Mouse (Mus musculus): ENCODE results near the gene Dydc1. TPM values are rescaled to one million over a fixed set of nuclear protein-coding genes. Genes with fewer than 3 reads are reported as not detected.

Dydc1 gene
- polyA plus RNA-seq, 1 experiment from 2014 or later = 0.63 TPM

DNA sequence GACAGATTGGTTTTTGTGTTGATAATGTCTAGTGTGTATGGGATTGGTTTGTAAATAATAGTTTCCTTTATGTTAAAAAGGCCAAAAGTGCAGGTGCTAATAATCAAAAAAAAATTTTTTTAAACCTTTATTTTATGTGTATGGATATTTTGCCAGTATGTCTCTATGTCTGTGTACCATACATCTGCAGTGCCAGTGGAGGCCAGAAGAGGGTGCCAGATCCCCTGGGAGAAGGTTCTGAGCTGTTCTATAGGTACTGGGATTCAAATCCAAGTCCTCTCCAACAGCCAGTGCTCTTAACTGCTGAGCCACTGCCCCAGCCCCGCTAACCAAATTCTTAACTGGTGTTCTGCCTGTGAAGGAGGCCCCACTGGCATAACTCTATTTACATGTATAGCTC is 14.8 kb downstream of the Dydc1 start:
- no peak overlapping the region for H3K4me2 ChIP-seq (replicated peaks; ENCODE audit: low read depth, low read length)
- DNase-seq (ENCODE audit: low spot score) (peak; percentile 15), ATAC-seq (ENCODE audit: low FRiP score) (no peak)
- H3K9me3 ChIP-seq (ENCODE audit: control insufficient read depth, low read length) = no peaks in the 10 kb centered on the region
- no peak overlapping the region for H3K9ac ChIP-seq (ENCODE audit: low read depth, low read length)
- no peak overlapping the region for H3K27ac ChIP-seq (ENCODE audit: low read depth, low read length)
- H3K36me3 ChIP-seq (ENCODE audit: control insufficient read depth, insufficient read depth, low read length) = no peaks in the 10 kb centered on the region
- H3K27me3 ChIP-seq (ENCODE audit: control insufficient read depth, insufficient read depth, low read length) = no peaks in the 10 kb centered on the region
- 83% methylated on average over 1 of the region's 1 CpGs for WGBS
- no peaks in the 10 kb centered on the region for H3K4me1 ChIP-seq (replicated peaks; ENCODE audit: control insufficient read depth, insufficient read depth, low read length)
- H3K4me3 ChIP-seq (ENCODE audit: low read depth, low read length) = no peak overlapping the region

DNA sequence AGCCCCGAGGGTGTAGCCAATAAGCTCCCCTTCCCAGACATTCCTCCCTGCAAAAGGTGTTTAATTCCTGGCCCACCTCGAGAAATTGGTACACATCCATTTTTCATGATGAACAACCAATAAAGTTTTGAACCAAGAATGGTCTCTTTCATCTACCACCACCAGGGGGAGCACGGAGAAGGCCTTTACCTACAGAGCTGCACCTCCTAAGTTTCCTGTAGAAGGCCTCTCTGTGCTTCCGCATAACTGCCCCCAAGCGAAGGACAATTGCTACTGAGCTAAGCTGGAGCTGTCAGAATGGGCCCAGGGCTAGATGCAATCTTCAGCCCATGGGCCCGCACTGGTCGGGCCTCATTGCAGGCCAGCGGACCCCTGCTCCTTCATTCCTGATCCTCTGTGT is 18.1 kb downstream of the Dydc1 start:
- 49% methylated on average over 8 of the region's 8 CpGs for WGBS
- Histone ChIP-seq H3K4me2 (replicated peaks; ENCODE audit: low read depth, low read length) (no peak overlapping the region), H3K27ac (ENCODE audit: low read depth, low read length) (no peak overlapping the region), H3K9me3 (ENCODE audit: control insufficient read depth, low read length) (no peaks in the 10 kb centered on the region), H3K4me3 (ENCODE audit: low read depth, low read length) (no peak overlapping the region), H3K27me3 (ENCODE audit: control insufficient read depth, insufficient read depth, low read length) (no peaks in the 10 kb centered on the region), H3K36me3 (ENCODE audit: control insufficient read depth, insufficient read depth, low read length) (no peaks in the 10 kb centered on the region), H3K9ac (ENCODE audit: low read depth, low read length) (no peak overlapping the region), H3K4me1 (replicated peaks; ENCODE audit: control insufficient read depth, insufficient read depth, low read length) (no peaks in the 10 kb centered on the region)
- peak; percentile 27 for DNase-seq (ENCODE audit: low spot score)
- ATAC-seq (ENCODE audit: low FRiP score) = no peak

DNA sequence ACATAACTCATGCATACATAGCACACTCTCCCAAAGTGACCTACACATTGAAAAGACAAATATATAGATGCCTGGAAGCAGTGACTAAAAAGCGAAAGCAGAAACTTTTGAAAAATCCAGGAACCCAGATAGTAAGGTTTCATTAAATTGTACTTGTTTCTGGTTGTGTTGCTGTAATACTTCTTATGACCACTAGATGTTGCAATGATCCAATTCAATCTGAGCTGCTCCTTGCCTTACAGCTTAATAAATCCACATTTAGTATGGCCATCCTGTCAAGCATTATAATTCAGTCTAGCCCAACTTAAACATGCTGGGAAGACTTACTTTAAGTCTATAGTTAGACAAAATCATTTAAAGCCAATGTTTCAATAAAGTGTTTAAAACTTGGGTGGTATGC is 21.4 kb downstream of the Dydc1 start:
- Histone ChIP-seq H3K9ac (ENCODE audit: low read depth, low read length) (no peak overlapping the region), H3K27me3 (ENCODE audit: control insufficient read depth, insufficient read depth, low read length) (no peaks in the 10 kb centered on the region), H3K4me1 (replicated peaks; ENCODE audit: control insufficient read depth, insufficient read depth, low read length) (no peaks in the 10 kb centered on the region), H3K9me3 (ENCODE audit: control insufficient read depth, low read length) (no peaks in the 10 kb centered on the region), H3K36me3 (ENCODE audit: control insufficient read depth, insufficient read depth, low read length) (no peaks in the 10 kb centered on the region), H3K4me3 (ENCODE audit: low read depth, low read length) (no peak overlapping the region), H3K27ac (ENCODE audit: low read depth, low read length) (no peak overlapping the region), H3K4me2 (replicated peaks; ENCODE audit: low read depth, low read length) (no peak overlapping the region)
- 64% methylated on average over 1 of the region's 1 CpGs for whole genome bisulfite sequencing
- DNase-seq (ENCODE audit: low spot score) (no peak), ATAC-seq (ENCODE audit: low FRiP score) (no peak)

DNA sequence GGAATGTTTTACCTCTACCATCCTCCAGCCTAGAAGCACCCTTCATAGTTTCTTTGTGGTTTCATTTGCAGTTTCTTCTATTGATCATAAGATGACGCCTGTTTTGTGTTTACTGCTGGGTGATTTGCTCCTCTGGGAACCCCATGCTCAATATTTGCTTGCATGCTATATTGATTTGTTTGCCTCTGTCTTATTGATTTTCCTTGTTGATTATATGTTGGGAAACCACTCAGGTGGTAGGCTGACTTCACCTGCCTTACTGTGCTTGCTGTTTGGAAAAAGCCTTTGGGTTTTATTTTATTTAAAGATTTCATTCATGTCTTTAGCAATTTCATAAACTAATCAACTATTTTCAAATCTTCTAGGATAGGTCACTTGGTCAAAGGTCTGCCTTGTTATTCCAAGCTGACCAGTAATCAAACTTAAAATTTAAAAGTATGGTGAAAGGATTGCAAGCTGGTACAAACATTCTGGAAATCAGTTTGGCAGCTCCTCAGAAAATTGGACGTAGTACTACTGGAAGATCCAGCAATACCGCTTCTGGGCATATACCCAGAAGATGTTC is 23.7 kb downstream of the Dydc1 start:
- Histone ChIP-seq H3K27ac (ENCODE audit: low read depth, low read length) (no peak overlapping the region), H3K4me3 (ENCODE audit: low read depth, low read length) (no peak overlapping the region), H3K27me3 (ENCODE audit: control insufficient read depth, insufficient read depth, low read length) (no peaks in the 10 kb centered on the region), H3K4me1 (replicated peaks; ENCODE audit: control insufficient read depth, insufficient read depth, low read length) (no peaks in the 10 kb centered on the region), H3K9ac (ENCODE audit: low read depth, low read length) (no peak overlapping the region), H3K36me3 (ENCODE audit: control insufficient read depth, insufficient read depth, low read length) (no peaks in the 10 kb centered on the region), H3K4me2 (replicated peaks; ENCODE audit: low read depth, low read length) (no peak overlapping the region), H3K9me3 (ENCODE audit: control insufficient read depth, low read length) (no peaks in the 10 kb centered on the region)
- WGBS = 89% methylated on average over 3 of the region's 3 CpGs
- DNase-seq (ENCODE audit: low spot score) (no peak), ATAC-seq (ENCODE audit: low FRiP score) (no peak)

DNA sequence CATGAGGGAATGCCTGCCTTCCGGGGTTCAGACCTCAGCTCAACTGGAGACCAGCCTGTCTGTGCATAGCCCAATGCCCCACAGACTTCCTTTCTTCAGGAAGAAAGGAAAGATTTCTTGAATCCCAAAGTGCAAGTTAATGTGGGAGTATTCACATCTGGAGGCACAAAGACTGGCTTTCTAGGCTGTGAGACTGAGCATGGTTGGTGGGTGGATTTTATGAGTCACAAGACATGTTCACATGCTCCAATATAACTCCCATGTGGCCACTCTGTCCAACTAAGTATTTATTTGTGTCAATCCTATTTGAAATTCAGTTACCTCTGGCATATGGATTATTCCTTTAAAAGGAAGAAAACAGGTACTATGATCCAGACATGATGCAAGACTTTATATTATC is 26.0 kb downstream of the Dydc1 start:
- H3K9me3 ChIP-seq (ENCODE audit: control insufficient read depth, low read length) = no peaks in the 10 kb centered on the region
- no peak for ATAC-seq (ENCODE audit: low FRiP score)
- no peak for DNase-seq (ENCODE audit: low spot score)
- H3K27me3 ChIP-seq (ENCODE audit: control insufficient read depth, insufficient read depth, low read length) = no peaks in the 10 kb centered on the region
- no peaks in the 10 kb centered on the region for H3K4me1 ChIP-seq (replicated peaks; ENCODE audit: control insufficient read depth, insufficient read depth, low read length)
- H3K4me2 ChIP-seq (replicated peaks; ENCODE audit: low read depth, low read length) = no peak overlapping the region
- H3K4me3 ChIP-seq (ENCODE audit: low read depth, low read length) = no peak overlapping the region
- 95% methylated on average over 1 of the region's 1 CpGs for WGBS
- H3K9ac ChIP-seq (ENCODE audit: low read depth, low read length) = no peak overlapping the region
- no peaks in the 10 kb centered on the region for H3K36me3 ChIP-seq (ENCODE audit: control insufficient read depth, insufficient read depth, low read length)
- H3K27ac ChIP-seq (ENCODE audit: low read depth, low read length) = no peak overlapping the region

DNA sequence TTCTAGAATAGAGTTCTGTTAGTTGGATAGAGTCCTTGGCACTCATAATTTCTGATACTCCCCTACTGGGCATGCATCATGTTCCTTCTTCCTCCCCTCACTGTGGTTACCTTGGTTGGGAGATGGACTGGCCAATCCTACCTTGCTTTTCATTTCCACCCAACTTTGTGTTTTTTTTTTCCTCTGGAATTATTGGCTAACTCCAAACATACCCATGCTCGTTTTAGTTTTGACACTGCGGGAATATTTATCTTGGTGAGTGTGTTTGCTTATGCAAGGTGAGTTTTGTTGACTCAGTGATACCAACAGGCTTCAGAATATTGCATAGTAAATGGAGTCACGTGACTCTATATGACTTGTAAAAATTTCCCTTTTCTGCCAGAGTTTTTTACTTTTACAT is 28.0 kb downstream of the Dydc1 start:
- 82% methylated on average over 3 of the region's 3 CpGs for WGBS
- H3K27me3 ChIP-seq (ENCODE audit: control insufficient read depth, insufficient read depth, low read length) = no peaks in the 10 kb centered on the region
- H3K9me3 ChIP-seq (ENCODE audit: control insufficient read depth, low read length) = no peaks in the 10 kb centered on the region
- H3K27ac ChIP-seq (ENCODE audit: low read depth, low read length) = no peak overlapping the region
- ATAC-seq (ENCODE audit: low FRiP score) (no peak), DNase-seq (ENCODE audit: low spot score) (no peak)
- no peak overlapping the region for H3K4me3 ChIP-seq (ENCODE audit: low read depth, low read length)
- no peaks in the 10 kb centered on the region for H3K4me1 ChIP-seq (replicated peaks; ENCODE audit: control insufficient read depth, insufficient read depth, low read length)
- no peaks in the 10 kb centered on the region for H3K36me3 ChIP-seq (ENCODE audit: control insufficient read depth, insufficient read depth, low read length)
- H3K9ac ChIP-seq (ENCODE audit: low read depth, low read length) = no peak overlapping the region
- H3K4me2 ChIP-seq (replicated peaks; ENCODE audit: low read depth, low read length) = no peak overlapping the region

DNA sequence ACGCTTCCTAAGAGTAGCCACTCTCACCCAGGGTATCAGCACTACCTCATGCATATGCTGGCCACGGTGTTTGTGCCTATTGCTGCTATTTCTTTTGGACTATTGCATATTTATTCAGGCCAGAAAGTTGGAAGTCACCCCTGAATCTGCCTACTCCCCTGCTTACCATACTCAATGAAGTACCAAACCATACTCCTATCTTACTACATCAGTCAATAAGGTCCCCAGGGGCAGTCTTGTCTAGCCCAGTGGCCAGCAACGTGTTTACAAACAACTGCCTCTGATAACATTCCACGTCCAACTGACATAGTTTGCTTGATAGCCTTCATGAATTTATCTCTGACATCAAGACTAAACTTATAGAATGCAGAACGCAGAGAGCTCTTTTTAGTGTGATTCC is 28.5 kb downstream of the Dydc1 start:
- Histone ChIP-seq H3K4me3 (ENCODE audit: low read depth, low read length) (no peak overlapping the region), H3K9ac (ENCODE audit: low read depth, low read length) (no peak overlapping the region), H3K9me3 (ENCODE audit: control insufficient read depth, low read length) (no peaks in the 10 kb centered on the region), H3K4me1 (replicated peaks; ENCODE audit: control insufficient read depth, insufficient read depth, low read length) (no peaks in the 10 kb centered on the region), H3K4me2 (replicated peaks; ENCODE audit: low read depth, low read length) (no peak overlapping the region), H3K36me3 (ENCODE audit: control insufficient read depth, insufficient read depth, low read length) (no peaks in the 10 kb centered on the region), H3K27me3 (ENCODE audit: control insufficient read depth, insufficient read depth, low read length) (no peaks in the 10 kb centered on the region), H3K27ac (ENCODE audit: low read depth, low read length) (no peak overlapping the region)
- ATAC-seq (ENCODE audit: low FRiP score) = no peak
- no peak for DNase-seq (ENCODE audit: low spot score)
- WGBS = 92% methylated on average over 5 of the region's 5 CpGs

DNA sequence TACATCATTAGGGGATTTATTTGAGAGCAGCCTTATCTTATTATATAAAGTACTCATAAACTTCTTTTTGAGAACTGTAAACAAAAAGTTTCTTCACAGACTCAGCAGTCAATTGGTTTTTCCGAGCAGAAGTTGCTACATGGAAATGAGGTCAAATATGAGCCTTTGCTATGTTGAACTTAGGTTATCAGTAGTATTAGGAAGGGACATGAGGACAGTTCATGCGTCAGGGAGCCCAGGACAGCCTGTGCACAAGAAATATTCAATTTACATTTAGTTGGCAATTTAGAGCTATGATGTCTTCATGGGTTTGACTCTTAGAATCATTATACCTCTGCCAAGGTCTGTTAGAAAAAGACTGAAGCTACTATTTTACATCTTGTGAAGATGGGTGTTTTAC is 29.6 kb downstream of the Dydc1 start:
- H3K4me2 ChIP-seq (replicated peaks; ENCODE audit: low read depth, low read length) = no peak overlapping the region
- H3K27ac ChIP-seq (ENCODE audit: low read depth, low read length) = no peak overlapping the region
- H3K36me3 ChIP-seq (ENCODE audit: control insufficient read depth, insufficient read depth, low read length) = no peaks in the 10 kb centered on the region
- 88% methylated on average over 2 of the region's 2 CpGs for WGBS
- no peak overlapping the region for H3K9ac ChIP-seq (ENCODE audit: low read depth, low read length)
- DNase-seq (ENCODE audit: low spot score) (no peak), ATAC-seq (ENCODE audit: low FRiP score) (no peak)
- no peaks in the 10 kb centered on the region for H3K27me3 ChIP-seq (ENCODE audit: control insufficient read depth, insufficient read depth, low read length)
- H3K4me1 ChIP-seq (replicated peaks; ENCODE audit: control insufficient read depth, insufficient read depth, low read length) = no peaks in the 10 kb centered on the region
- no peaks in the 10 kb centered on the region for H3K9me3 ChIP-seq (ENCODE audit: control insufficient read depth, low read length)
- no peak overlapping the region for H3K4me3 ChIP-seq (ENCODE audit: low read depth, low read length)

DNA sequence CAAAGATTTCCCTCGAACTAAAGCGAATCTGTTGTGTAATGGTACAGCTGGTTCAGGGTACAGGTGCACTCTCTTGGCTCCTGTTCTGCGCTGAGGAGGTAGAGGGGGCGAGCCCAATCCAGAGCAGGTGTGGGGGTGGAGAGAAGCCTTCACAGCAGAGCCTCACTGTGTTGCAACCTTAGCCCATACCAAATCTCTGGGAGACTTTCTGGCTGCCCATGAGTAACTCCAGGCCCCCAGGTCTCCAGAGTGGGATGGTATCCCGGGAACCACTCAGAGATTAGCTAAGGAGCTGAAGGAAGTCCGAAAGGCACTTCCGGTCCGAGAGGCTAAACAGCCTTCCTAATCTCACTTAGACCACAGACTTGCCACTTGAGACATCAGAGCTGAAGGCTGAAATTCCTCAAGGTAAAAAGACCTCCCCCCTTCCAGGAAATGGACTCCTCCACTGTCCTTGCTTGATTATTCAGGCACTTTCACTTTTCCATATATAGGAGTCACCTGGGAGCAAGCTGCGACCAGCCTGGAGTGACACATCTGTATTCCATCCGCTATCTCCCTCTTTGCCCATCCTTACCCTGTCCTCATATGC is 32.2 kb downstream of the Dydc1 start, which contains the start of gene Mat1a:
Gene Mat1a, plus strand, starts transcription at position 183 of the 592 bp plus-strand sequence.
- DNase-seq (ENCODE audit: low spot score) = no peak

More for the DNA sequence above, 32.2 kb downstream of the Dydc1 start, which contains the start of gene Mat1a:
- Histone ChIP-seq H3K4me1 (replicated peaks; ENCODE audit: control insufficient read depth, insufficient read depth, low read length) (no peaks in the 10 kb centered on the region), H3K4me2 (replicated peaks; ENCODE audit: low read depth, low read length) (no peak within 1 kb of the TSS), H3K36me3 (ENCODE audit: control insufficient read depth, insufficient read depth, low read length) (no peaks in the 10 kb centered on the region), H3K27ac (ENCODE audit: low read depth, low read length) (no peak within 1 kb of the TSS), H3K27me3 (ENCODE audit: control insufficient read depth, insufficient read depth, low read length) (no peaks in the 10 kb centered on the region), H3K4me3 (ENCODE audit: low read depth, low read length) (no peak within 1 kb of the TSS), H3K9me3 (ENCODE audit: control insufficient read depth, low read length) (no peaks in the 10 kb centered on the region), H3K9ac (ENCODE audit: low read depth, low read length) (no peak within 1 kb of the TSS)
- no peak for ATAC-seq (ENCODE audit: low FRiP score)
- whole genome bisulfite sequencing = 77% methylated on average over 10 of the region's 10 CpGs
